Mouse (Mus musculus): ENCODE results near the gene Klf3.

GRCm38 (mm10) chr5:64771619-64772018, 31.6 kb upstream of the Klf3 start:
- TF ChIP-seq CTCF (IDR thresholded peaks at IDR 0.05; ENCODE audit: borderline replicate concordance, insufficient read depth, low read length) (no peak), POLR2A (IDR thresholded peaks at IDR 0.05; ENCODE audit: low read depth, low read length) (no peak)

Measured in embryonic fibroblast, embryonic 13.5 days (primary cell).